Mouse (Mus musculus) embryo, embryonic 11.5 days (tissue): ENCODE measurements around the gene Dcaf12.

Experiments used
- DNase-seq: peaks from one replicate; pipeline ENCODE4 v3.0.0-alpha.2; 2012; ENCODE audit warnings: low read depth, low spot score

Gene Dcaf12

GRCm38 (mm10) chr4:41310567-41311563, 3.8 kb downstream of the Dcaf12 start:
- no peak for DNase-seq

GRCm38 (mm10) chr4:41307406-41307805, 7.3 kb downstream of the Dcaf12 start:
- DNase-seq, result no peak

- DNase-seq, result no peak
Measured at GRCm38 (mm10) chr4:41304302-41304701, 10.4 kb downstream of the Dcaf12 start.

GRCm38 (mm10) chr4:41303671-41304070, 11.0 kb downstream of the Dcaf12 start:
- no peak for DNase-seq

GRCm38 (mm10) chr4:41298976-41299375, 15.7 kb downstream of the Dcaf12 start:
- DNase-seq, result no peak

GRCm38 (mm10) chr4:41295960-41296359, 18.7 kb downstream of the Dcaf12 start:
- DNase-seq, result no peak

GRCm38 (mm10) chr4:41295507-41295906, 19.2 kb downstream of the Dcaf12 start:
- no peak for DNase-seq

- DNase-seq, result no peak
Measured at GRCm38 (mm10) chr4:41293907-41294306, 20.8 kb downstream of the Dcaf12 start.

- no peak for DNase-seq
Measured at GRCm38 (mm10) chr4:41289802-41290201, 24.9 kb downstream of the Dcaf12 start.

- DNase-seq, result peak; percentile 23
Measured at GRCm38 (mm10) chr4:41286420-41286819, 28.3 kb downstream of the Dcaf12 start.

GRCm38 (mm10) chr4:41284087-41284486, 30.6 kb downstream of the Dcaf12 start:
- DNase-seq, result no peak

- no peak for DNase-seq
Measured at GRCm38 (mm10) chr4:41275927-41276326, 38.8 kb downstream of the Dcaf12 start.

- peak; percentile 95 for DNase-seq
Measured at GRCm38 (mm10) chr4:41274980-41275850, 39.5 kb downstream of the Dcaf12 start, which contains the start of gene Ubap2. Ubap2 (minus strand) TSS chr4:41275144.

GRCm38 (mm10) chr4:41274377-41274979, 40.2 kb downstream of the Dcaf12 start:
- DNase-seq, result no peak

- no peak for DNase-seq
Measured at GRCm38 (mm10) chr4:41268133-41268532, 46.6 kb downstream of the Dcaf12 start.

GRCm38 (mm10) chr4:41266350-41266749, 48.3 kb downstream of the Dcaf12 start:
- no peak for DNase-seq

- DNase-seq, result no peak
Measured at GRCm38 (mm10) chr4:41260691-41261090, 54.0 kb downstream of the Dcaf12 start.

- DNase-seq, result no peak
Measured at GRCm38 (mm10) chr4:41259019-41259418, 55.7 kb downstream of the Dcaf12 start.

- DNase-seq, result no peak
Measured at GRCm38 (mm10) chr4:41257752-41258151, 56.9 kb downstream of the Dcaf12 start.

GRCm38 (mm10) chr4:41255564-41256210, 59.0 kb downstream of the Dcaf12 start:
- DNase-seq, result no peak

- no peak for DNase-seq
Measured at GRCm38 (mm10) chr4:41253756-41254155, 60.9 kb downstream of the Dcaf12 start.
